8 mouse cellular contexts compared by ENCODE assay signal in the genomic region with DNA sequence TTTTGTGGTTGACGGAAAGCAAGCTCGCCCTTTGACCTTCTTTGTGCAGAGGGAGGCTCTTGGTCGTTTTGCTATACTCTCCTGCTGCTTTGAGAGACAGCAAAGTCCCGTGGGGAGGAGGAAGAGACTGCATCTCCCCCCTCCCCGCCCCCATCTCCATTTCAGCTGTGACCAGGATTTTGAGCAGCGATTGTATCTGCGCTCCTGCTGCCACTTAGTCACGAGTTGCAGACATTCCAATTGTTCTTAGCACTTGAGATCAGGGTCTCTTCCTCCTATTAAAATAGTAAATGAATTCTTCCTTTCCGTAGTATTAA. TPM values are rescaled to one million over a fixed set of nuclear protein-coding genes. Genes with fewer than 3 reads are reported as not detected.
DNase-seq lines count a peak whose midpoint lies in the region; ATAC-seq and TF ChIP-seq lines count a peak whose summit lies in the region.

No protein-coding gene starts in this region.

- H3K27ac ChIP-seq in heart, embryonic 14.5 days (replicated peaks in 1 of 2; ENCODE audit: control insufficient read depth in 1 of 2, insufficient read depth in 1 of 2, low read depth in 2 of 2, low read length in 2 of 2) = peak overlapping the region; percentile 64 to 81
- H3K27ac ChIP-seq in ES-Bruce4 (ENCODE audit: insufficient read depth, low read length) = no peak overlapping the region
- no peak overlapping the region for H3K27ac ChIP-seq in forebrain, embryonic 11.5 days (ENCODE audit: low read depth, low read length)
- 0 out of 2 replicates have a peak overlapping the region, but pooled peaks have one; percentile 71 for H3K27ac ChIP-seq in liver, embryonic 15.5 days (replicated peaks)

- H3K4me3 ChIP-seq in heart, embryonic 14.5 days (ENCODE audit: control insufficient read depth in 1 of 2, insufficient read depth in 1 of 2, low read depth in 1 of 2, low read length in 2 of 2) = peak overlapping the region; percentile 87 to 89
- H3K4me3 ChIP-seq in ES-Bruce4 (ENCODE audit: low read depth, low read length) = peak overlapping the region; percentile 79
- peak overlapping the region; percentile 94 for H3K4me3 ChIP-seq in forebrain, embryonic 11.5 days (ENCODE audit: low read depth, low read length)
- H3K4me3 ChIP-seq in liver, embryonic 15.5 days (replicated peaks) = peak overlapping the region; percentile 91

- TF ChIP-seq EP300 in ES-Bruce4 (IDR thresholded peaks at IDR 0.05; ENCODE audit: insufficient read depth, low read depth, low read length) = no peak

- H3K36me3 ChIP-seq in heart, embryonic 14.5 days (ENCODE audit: control insufficient read depth, insufficient read depth, low read length) = no peaks in the 10 kb centered on the region
- no peaks in the 10 kb centered on the region for H3K36me3 ChIP-seq in ES-Bruce4 (ENCODE audit: control insufficient read depth, insufficient read depth, low read length, poor library complexity, severe bottlenecking)
- H3K36me3 ChIP-seq in forebrain, embryonic 11.5 days (ENCODE audit: control insufficient read depth, insufficient read depth, low read length) = no peaks in the 10 kb centered on the region
- no peaks in the 10 kb centered on the region for H3K36me3 ChIP-seq in liver, embryonic 15.5 days (replicated peaks)

- no peak for DNase-seq in heart, postnatal 14 days
- DNase-seq in forebrain, embryonic 11.5 days (ENCODE audit: low spot score) = no peak
- no peak for DNase-seq in right cerebral cortex, adult 18-20 months
- DNase-seq in layer of hippocampus, postnatal 14 days (ENCODE audit: low spot score in 2 of 2) = no peak
- no peak for DNase-seq in T-cell, adult 2 months (ENCODE audit: low spot score)

- peaks cover 6 to 15% of the 10 kb centered on the region in 2 experiments for H3K4me1 ChIP-seq in heart, embryonic 14.5 days (ENCODE audit: control insufficient read depth in 2 of 2, insufficient read depth in 2 of 2, low read length in 2 of 2)
- no peaks in the 10 kb centered on the region for H3K4me1 ChIP-seq in ES-Bruce4 (ENCODE audit: control insufficient read depth, insufficient read depth, low read length)
- H3K4me1 ChIP-seq in forebrain, embryonic 11.5 days (replicated peaks; ENCODE audit: control insufficient read depth, insufficient read depth, low read length) = no peaks in the 10 kb centered on the region; the same call in 1 of the 2 replicates
- H3K4me1 ChIP-seq in liver, embryonic 15.5 days (replicated peaks) = peaks cover 61% of the 10 kb centered on the region

- peak overlapping the region; percentile 91 for H3K4me2 ChIP-seq in heart, embryonic 14.5 days (ENCODE audit: low read length)
- H3K4me2 ChIP-seq in forebrain, embryonic 11.5 days (ENCODE audit: low read depth, low read length, severe bottlenecking) = peak overlapping the region; percentile 97
- peak overlapping the region; percentile 99 for H3K4me2 ChIP-seq in liver, embryonic 15.5 days

- intact Hi-C loops in heart, postnatal 14 days (cut with DNase I) = loop anchor here (5.0 kb wide), 2 partner anchors 40 to 120 kb away; no protein-coding TSS in a partner anchor

- H3K9ac ChIP-seq in heart, embryonic 14.5 days (ENCODE audit: low read length) = peak overlapping the region; percentile 86
- H3K9ac ChIP-seq in ES-Bruce4 (ENCODE audit: low read depth, poor library complexity, severe bottlenecking) = peak overlapping the region; percentile 66; the same call in 1 of the 2 replicates
- peak overlapping the region; percentile 67 for H3K9ac ChIP-seq in forebrain, embryonic 11.5 days (ENCODE audit: low read length)
- H3K9ac ChIP-seq in liver, embryonic 15.5 days = peak overlapping the region; percentile 85; the same call in 1 of the 2 replicates

- H3K27me3 ChIP-seq in heart, embryonic 14.5 days (ENCODE audit: control insufficient read depth, insufficient read depth, low read length) = no peaks in the 10 kb centered on the region
- H3K27me3 ChIP-seq in ES-Bruce4 (ENCODE audit: control insufficient read depth, insufficient read depth, low read length, poor library complexity, severe bottlenecking) = no peaks in the 10 kb centered on the region
- H3K27me3 ChIP-seq in forebrain, embryonic 11.5 days (ENCODE audit: control insufficient read depth, insufficient read depth, low read length) = no peaks in the 10 kb centered on the region
- H3K27me3 ChIP-seq in liver, embryonic 15.5 days = no peaks in the 10 kb centered on the region

- no peak for TF ChIP-seq CTCF in ES-Bruce4 (IDR thresholded peaks at IDR 0.05; ENCODE audit: low read depth, low read length)

- WGBS in heart, embryonic 14.5 days = 2% methylated on average over 9 of the region's 9 CpGs
- WGBS in forebrain, embryonic 11.5 days = 2% methylated on average over 9 of the region's 9 CpGs
- 9% methylated on average over 9 of the region's 9 CpGs for WGBS in liver, embryonic 15.5 days (ENCODE audit: insufficient replicate concordance)

- no peak for ATAC-seq in heart, embryonic 14.5 days (ENCODE audit: insufficient number of reproducible peaks, insufficient read depth, low FRiP score, low read depth)
- ATAC-seq in forebrain, embryonic 11.5 days (replicated peaks; ENCODE audit: low FRiP score) = no peak
- ATAC-seq in liver, embryonic 15.5 days (ENCODE audit: insufficient read depth) = no peak

- no peaks in the 10 kb centered on the region for H3K9me3 ChIP-seq in heart, embryonic 14.5 days (ENCODE audit: control insufficient read depth, low read length)
- H3K9me3 ChIP-seq in ES-Bruce4 (replicated peaks; ENCODE audit: control insufficient read depth, insufficient read depth, low read length, poor library complexity, severe bottlenecking) = no peaks in the 10 kb centered on the region
- H3K9me3 ChIP-seq in forebrain, embryonic 11.5 days (ENCODE audit: control insufficient read depth, low read length) = no peaks in the 10 kb centered on the region
- H3K9me3 ChIP-seq in liver, embryonic 15.5 days (replicated peaks) = no peaks in the 10 kb centered on the region

- no peak for TF ChIP-seq POLR2A in ES-Bruce4 (IDR thresholded peaks at IDR 0.05; ENCODE audit: insufficient read depth, low read length)

RNA-seq across cellular contexts. Expression of a gene that starts 1.2 kb away (rescaled TPM):
- polyA plus RNA-seq in heart, embryonic 14.5 days (2014; fragmentation: Nextera tagmentation; extraction: Ambion mirVana) = 6.3 and 6.6 TPM in 2 replicates
- total RNA-seq in heart, postnatal 14 days (2021) = 1 to 10 TPM; 5.0 to 8.2 TPM
- 21.8 and 23.1 TPM in 2 replicates for polyA plus RNA-seq in ES-Bruce4 (2011; ENCODE audit: insufficient read depth, insufficient read length, low read depth, missing spikeins)
- 8.8 and 8.9 TPM in 2 replicates for polyA plus RNA-seq in forebrain, embryonic 11.5 days (2014; fragmentation: Nextera tagmentation; extraction: Ambion mirVana)
- polyA plus RNA-seq in liver, embryonic 15.5 days (2015; fragmentation: Nextera tagmentation; extraction: Ambion mirVana) = 3.7 and 4.3 TPM in 2 replicates
- total RNA-seq in layer of hippocampus, postnatal 14 days (2021) = 10 to 100 TPM; 46.4 to 46.9 TPM

RNA-seq across cellular contexts. Expression of a gene that starts 5.4 kb away (rescaled TPM):
- polyA plus RNA-seq in heart, embryonic 14.5 days (2014; fragmentation: Nextera tagmentation; extraction: Ambion mirVana) = 40.2 and 46.1 TPM in 2 replicates
- 10 to 100 TPM; 10.3 to 12.3 TPM for total RNA-seq in heart, postnatal 14 days (2021)
- polyA plus RNA-seq in ES-Bruce4 (2011; ENCODE audit: insufficient read depth, insufficient read length, low read depth, missing spikeins) = 42.3 and 42.7 TPM in 2 replicates
- 102 and 114 TPM in 2 replicates for polyA plus RNA-seq in forebrain, embryonic 11.5 days (2014; fragmentation: Nextera tagmentation; extraction: Ambion mirVana)
- 16.5 and 17.3 TPM in 2 replicates for polyA plus RNA-seq in liver, embryonic 15.5 days (2015; fragmentation: Nextera tagmentation; extraction: Ambion mirVana)
- 10 to 100 TPM; 20.2 to 22.7 TPM for total RNA-seq in layer of hippocampus, postnatal 14 days (2021)

Comparison
In these comparisons a context has a peak if more than half of its experiments do, and no peak if none do; other contexts are left out.
1. H3K27ac ChIP-seq: peak in heart, embryonic 14.5 days (2 of 2) and liver, embryonic 15.5 days (single experiment); none in ES-Bruce4 (single experiment) and forebrain, embryonic 11.5 days (single experiment).
2. Peak in every context shown above with its lines, with median percentiles within 50 percentile points of each other: H3K4me2 ChIP-seq, H3K4me3 ChIP-seq and H3K9ac ChIP-seq.